Mouse (Mus musculus) ES-E14 (cell line): ENCODE results near the gene Slc13a4. TPM values are rescaled to one million over a fixed set of nuclear protein-coding genes. Genes with fewer than 3 reads are reported as not detected.

Experiments
- DNase-seq: peaks from one replicate; pipeline ENCODE4 v3.0.0-alpha.2; 2013; ENCODE audit warnings: low read depth, low spot score
- H3K27ac ChIP-seq: 2 replicates; pipeline ENCODE4 v1.5.1; 2012; ENCODE audit warnings: low read depth, mild to moderate bottlenecking, low read length, moderate library complexity, mixed read lengths; ENCODE audit not compliant: poor library complexity, insufficient read depth, severe bottlenecking
- H3K36me3 ChIP-seq: 2 replicates; pipeline ENCODE4 v1.6.1; 2012; ENCODE audit warnings: mild to moderate bottlenecking, low read length, moderate library complexity, mixed read lengths; ENCODE audit not compliant: control insufficient read depth, poor library complexity, insufficient read depth, severe bottlenecking
- H3K4me1 ChIP-seq, 2 experiments: fragments of 150-350 bp in 1 of 2; sonication (generic) in 1 of 2; 2 replicates each; pipeline ENCODE4 v1.6.1; 2012; ENCODE audit warnings: low read length in 2 of 2, mild to moderate bottlenecking in 1 of 2, mixed read lengths in 1 of 2; ENCODE audit not compliant: control insufficient read depth in 2 of 2, insufficient read depth in 2 of 2, poor library complexity in 1 of 2
- H3K4me3 ChIP-seq, 2 experiments: fragments of 150-350 bp in 1 of 2; sonication (generic) in 1 of 2; 2 replicates each; pipeline ENCODE4 v1.5.1; 2012; ENCODE audit warnings: low read length in 2 of 2, low read depth in 1 of 2, mild to moderate bottlenecking in 1 of 2, mixed read lengths in 1 of 2; ENCODE audit not compliant: insufficient read depth in 1 of 2, poor library complexity in 1 of 2, severe bottlenecking in 1 of 2
- H3K9ac ChIP-seq: 2 replicates; pipeline ENCODE4 v1.6.1; 2012; ENCODE audit warnings: low read depth, mild to moderate bottlenecking, low read length, mixed read lengths; ENCODE audit not compliant: poor library complexity, insufficient read depth, severe bottlenecking
- H3K9me3 ChIP-seq: fragments of 150-350 bp; sonication (generic); 2 replicates; pipeline ENCODE4 v1.6.1; 2012; ENCODE audit warnings: low read depth, mild to moderate bottlenecking, low read length; ENCODE audit not compliant: control insufficient read depth, insufficient read depth
- CHD2 ChIP-seq: IDR thresholded peaks from 2 replicates; pipeline ENCODE4 v1.6.1; 2014; ENCODE audit warnings: mild to moderate bottlenecking, low read depth, low read length, inconsistent platforms
- HCFC1 ChIP-seq: IDR thresholded peaks from 2 replicates; pipeline ENCODE4 v1.6.1; 2012; ENCODE audit warnings: low read length, inconsistent platforms, borderline replicate concordance; ENCODE audit not compliant: insufficient read depth
- MAFK ChIP-seq: IDR thresholded peaks from 2 replicates; pipeline ENCODE4 v1.6.1; 2014; ENCODE audit warnings: mild to moderate bottlenecking, low read depth, low read length, inconsistent platforms; ENCODE audit not compliant: insufficient read depth
- ZC3H11A ChIP-seq: IDR thresholded peaks from 2 replicates; pipeline ENCODE4 v1.6.1; 2012; ENCODE audit warnings: low read depth, mild to moderate bottlenecking, inconsistent platforms, low read length, borderline replicate concordance
- ZNF384 ChIP-seq: IDR thresholded peaks from 2 replicates; pipeline ENCODE4 v1.6.1; 2012; ENCODE audit warnings: low read depth, low read length, inconsistent platforms
- in situ Hi-C, 2 experiments: fragments of 600-800 bp; cut with MboI; formaldehyde crosslinking; loops; one replicate each; pipeline ENCODE4 v1.15.1; 2025; ENCODE audit warnings: low sequenced_read_pairs in 2 of 2, inconsistent platforms in 1 of 2; ENCODE audit not compliant: unreplicated experiment in 2 of 2
- total RNA-seq: library from RNA; depleted of rRNA; stranded (reverse); fragments of 300-350 nt; gene quantifications from 2 replicates; pipeline ENCODE4 v1.2.3, GENCODE M21; 2012

The Slc13a4 gene
- total RNA-seq, 1 experiment, result 1.5 TPM

GRCm38 (mm10) chr6:35258922-35259321 lies 49.0 kb downstream of the Slc13a4 start:
- H3K27ac ChIP-seq, result no peak overlapping the region
- peaks cover 5% of the 10 kb centered on the region for H3K36me3 ChIP-seq
- H3K4me3 ChIP-seq, result no peak overlapping the region
- TF ChIP-seq MAFK (no peak), CHD2 (no peak), ZC3H11A (no peak), ZNF384 (no peak), HCFC1 (no peak)
- no peak overlapping the region for H3K9ac ChIP-seq
- DNase-seq, result no peak
- H3K4me1 ChIP-seq, result peaks cover 4 to 18% of the 10 kb centered on the region in 2 experiments
- in situ Hi-C loops, result no loop called here
- H3K9me3 ChIP-seq, result no peaks in the 10 kb centered on the region

GRCm38 (mm10) chr6:35257626-35258190 lies 50.2 kb downstream of the Slc13a4 start:
- no peak overlapping the region for H3K4me3 ChIP-seq
- in situ Hi-C loops, result no loop called here
- no peak for DNase-seq
- peaks cover 8 to 18% of the 10 kb centered on the region in 2 experiments for H3K4me1 ChIP-seq
- no peak for TF ChIP-seq ZNF384
- TF ChIP-seq ZC3H11A, result no peak
- TF ChIP-seq HCFC1, result no peak
- no peak for TF ChIP-seq CHD2
- TF ChIP-seq MAFK, result no peak
- no peak overlapping the region for H3K9ac ChIP-seq
- no peaks in the 10 kb centered on the region for H3K9me3 ChIP-seq
- H3K27ac ChIP-seq, result no peak overlapping the region
- peaks cover 5% of the 10 kb centered on the region for H3K36me3 ChIP-seq

GRCm38 (mm10) chr6:35256691-35257090 lies 51.2 kb downstream of the Slc13a4 start:
- Histone ChIP-seq H3K9ac (no peak overlapping the region), H3K4me3 (no peak overlapping the region), H3K4me1 (peaks cover 8 to 21% of the 10 kb centered on the region in 2 experiments), H3K36me3 (peaks cover 5% of the 10 kb centered on the region), H3K27ac (no peak overlapping the region), H3K9me3 (no peaks in the 10 kb centered on the region)
- no peak for DNase-seq
- in situ Hi-C loops, result no loop called here
- TF ChIP-seq ZC3H11A (no peak), HCFC1 (no peak), ZNF384 (no peak), MAFK (no peak), CHD2 (no peak)

DNA sequence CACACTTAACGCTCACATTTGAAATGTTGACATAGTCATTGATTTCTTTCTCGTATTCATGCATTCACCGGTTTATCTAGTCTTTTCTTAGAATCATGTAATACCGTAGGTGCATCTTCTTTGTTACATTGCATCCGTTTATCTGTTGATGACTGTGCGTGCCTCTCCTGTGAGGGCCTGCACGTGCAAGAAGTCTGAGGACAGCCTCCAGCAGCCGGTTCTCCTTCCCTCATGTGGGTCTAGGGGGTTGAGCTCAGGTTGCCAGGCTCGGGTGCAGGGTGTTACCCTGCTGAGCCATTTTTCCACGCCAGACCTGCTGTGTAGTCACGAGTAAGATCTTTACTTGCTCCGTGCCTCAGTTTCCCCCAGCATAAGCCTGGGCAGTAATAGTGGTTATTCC lies 52.9 kb downstream of the Slc13a4 start:
- Histone ChIP-seq H3K4me1 (peaks cover 8 to 23% of the 10 kb centered on the region in 2 experiments), H3K9me3 (no peaks in the 10 kb centered on the region), H3K9ac (no peak overlapping the region), H3K36me3 (no peaks in the 10 kb centered on the region; the same call in 1 of the 2 replicates), H3K4me3 (no peak overlapping the region), H3K27ac (no peak overlapping the region)
- TF ChIP-seq ZNF384 (no peak), ZC3H11A (no peak), HCFC1 (no peak), MAFK (no peak), CHD2 (no peak)
- DNase-seq, result no peak
- in situ Hi-C loops, result no loop called here
